Mouse (Mus musculus) skeletal muscle tissue, postnatal 0 days (tissue): Measurements from ENCODE around the gene D7Ertd443e. TPM values are rescaled to one million over a fixed set of nuclear protein-coding genes. Genes with fewer than 3 reads are reported as not detected.

Source experiments
- polyA plus RNA-seq: library from polyadenylated mRNA; unstranded; fragments of >200 nt; fragmentation: Nextera tagmentation; extraction: Ambion mirVana; gene quantifications from 2 replicates; pipeline ENCODE4 v1.2.1, GENCODE M21; 2015

The D7Ertd443e gene
- not detected in 2 replicates for polyA plus RNA-seq

GRCm38 (mm10) chr7:134385561-134385960 lies at the start of gene D7Ertd443e:
D7Ertd443e (minus strand) TSS chr7:134385661.

GRCm38 (mm10) chr7:134231378-134232346 lies 153.8 kb downstream of the D7Ertd443e start, which contains the start of gene Adam12:
Adam12 (minus strand) TSS chr7:134232146.

Other genes starting within 250 kb of the D7Ertd443e start
- 4.2 and 8.3 TPM in 2 replicates for gene Adam12, start 153.5 kb downstream of the D7Ertd443e start, polyA plus RNA-seq